Mouse (Mus musculus) neural tube, embryonic 14.5 days (tissue): ENCODE results near the gene Fbxo9. TPM values are rescaled to one million over a fixed set of nuclear protein-coding genes. Genes with fewer than 3 reads are reported as not detected.

Experiments
- ATAC-seq: fragments of 200-750 bp; cut with Nextera tagmentation; 2 replicates; pipeline ENCODE4 v1.8.0; 2017; ENCODE audit warnings: low read depth, mild to moderate bottlenecking, moderate TSS enrichment, moderate library complexity
- H3K27ac ChIP-seq: fragments of 300-500 bp; sonication (generic); 2 replicates; pipeline ENCODE4 v1.5.1; 2014; ENCODE audit warnings: low read depth, mild to moderate bottlenecking, control low read depth, low read length, moderate library complexity, mixed read lengths
- H3K27me3 ChIP-seq: fragments of 300-500 bp; sonication (generic); 2 replicates; pipeline ENCODE4 v1.6.1; 2014; ENCODE audit warnings: low read length; ENCODE audit not compliant: control insufficient read depth, insufficient read depth
- H3K36me3 ChIP-seq: fragments of 300-500 bp; sonication (generic); 2 replicates; pipeline ENCODE4 v1.6.1; 2014; ENCODE audit warnings: low read length, mixed read lengths; ENCODE audit not compliant: control insufficient read depth, insufficient read depth
- H3K4me1 ChIP-seq: fragments of 300-500 bp; sonication (generic); 2 replicates; pipeline ENCODE4 v1.6.1; 2014; ENCODE audit warnings: low read length; ENCODE audit not compliant: control insufficient read depth, insufficient read depth
- H3K4me2 ChIP-seq: fragments of 300-500 bp; sonication (generic); 2 replicates; pipeline ENCODE4 v1.6.1; 2014; ENCODE audit warnings: mild to moderate bottlenecking, low read depth, low read length, control low read depth
- H3K4me3 ChIP-seq: fragments of 300-500 bp; sonication (generic); 2 replicates; pipeline ENCODE4 v1.5.1; 2014; ENCODE audit warnings: low read depth, low read length, control low read depth, mixed read lengths
- H3K9ac ChIP-seq: fragments of 300-500 bp; sonication (generic); replicated peaks from 2 replicates; pipeline ENCODE4 v1.6.1; 2014; ENCODE audit warnings: low read depth, mild to moderate bottlenecking, control low read depth, low read length, mixed read lengths
- H3K9me3 ChIP-seq: fragments of 300-500 bp; sonication (generic); 2 replicates; pipeline ENCODE4 v1.6.1; 2016; ENCODE audit warnings: low read length; ENCODE audit not compliant: control insufficient read depth
- WGBS: fragments of 180-500 bp; shearing (Covaris S2); extraction: QIAGEN DNeasy Blood & Tissue Kit; methylation state at CpG from one replicate; pipeline ENCODE4 v1.1.7; 2014; 5-methylcytosine and 5-hydroxymethylcytosine counted together
- polyA plus RNA-seq: library from polyadenylated mRNA; unstranded; fragments of >200 nt; fragmentation: Nextera tagmentation; extraction: Ambion mirVana; gene quantifications from 2 replicates; pipeline ENCODE4 v1.2.1, GENCODE M21; 2014

The Fbxo9 gene
- polyA plus RNA-seq, 1 experiment from 2014 or later, result 94.7 TPM

DNA sequence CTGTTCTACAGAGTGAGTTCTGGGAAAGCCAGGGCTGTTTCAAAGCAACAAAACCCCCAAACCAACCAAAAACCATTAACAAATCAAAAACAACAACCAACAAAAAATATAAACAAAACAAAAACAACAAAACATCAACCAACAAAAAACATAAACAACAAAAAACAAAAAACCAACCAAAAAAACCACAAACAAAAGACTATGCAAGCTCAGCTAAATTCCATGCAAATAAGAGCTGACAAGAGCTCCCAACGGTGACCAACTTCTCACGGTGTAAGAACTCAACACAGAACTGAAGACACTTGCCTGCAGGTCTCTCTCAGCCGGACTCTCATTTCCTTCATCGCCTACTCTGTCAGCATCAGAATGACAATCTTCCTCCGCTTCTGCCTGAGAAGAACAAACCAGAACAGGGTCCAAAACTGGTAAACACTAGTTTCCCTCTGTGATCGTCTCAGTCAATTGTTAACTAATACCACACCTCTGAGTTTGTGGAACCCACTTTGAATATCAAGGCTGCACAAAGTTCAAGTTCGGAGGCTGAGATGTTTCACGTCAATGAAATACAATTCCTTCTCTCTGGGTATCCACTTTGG, 4.8 kb downstream of the Fbxo9 start:
- H3K27ac ChIP-seq, result no peak overlapping the region
- no peak overlapping the region for H3K4me3 ChIP-seq
- H3K4me1 ChIP-seq, result peaks cover 4% of the 10 kb centered on the region
- no peak for ATAC-seq
- no peak overlapping the region for H3K9ac ChIP-seq
- peaks cover 9% of the 10 kb centered on the region; the same call in 1 of the 2 replicates for H3K36me3 ChIP-seq
- WGBS, result 88% methylated on average over 8 of the region's 8 CpGs
- H3K27me3 ChIP-seq, result no peaks in the 10 kb centered on the region
- no peak overlapping the region for H3K4me2 ChIP-seq
- no peaks in the 10 kb centered on the region for H3K9me3 ChIP-seq

DNA sequence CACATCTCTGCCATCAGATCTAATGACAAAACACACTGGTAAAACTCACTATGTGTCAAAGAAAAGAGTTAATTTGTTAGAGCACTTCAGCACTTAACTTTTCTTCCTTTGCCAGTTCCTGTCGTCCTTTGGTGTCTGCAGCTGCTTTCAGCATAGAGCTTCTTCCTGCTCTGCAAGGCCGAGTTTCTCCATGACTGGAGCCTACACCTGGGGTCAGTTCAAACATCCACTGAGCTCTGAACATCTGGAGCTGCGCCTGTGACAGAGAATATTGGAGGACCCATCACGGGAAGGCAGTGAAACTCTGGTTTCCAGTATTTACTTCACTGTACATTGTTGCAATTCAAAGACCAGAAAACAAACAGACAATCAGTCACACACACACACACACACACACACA, 7.4 kb downstream of the Fbxo9 start:
- Histone ChIP-seq H3K27ac (no peak overlapping the region), H3K27me3 (no peaks in the 10 kb centered on the region), H3K4me3 (no peak overlapping the region), H3K9me3 (no peaks in the 10 kb centered on the region), H3K4me1 (no peaks in the 10 kb centered on the region; the same call in 1 of the 2 replicates), H3K9ac (no peak overlapping the region), H3K36me3 (peaks cover 33% of the 10 kb centered on the region), H3K4me2 (no peak overlapping the region)
- 77% methylated on average over 4 of the region's 4 CpGs for WGBS
- ATAC-seq, result no peak

DNA sequence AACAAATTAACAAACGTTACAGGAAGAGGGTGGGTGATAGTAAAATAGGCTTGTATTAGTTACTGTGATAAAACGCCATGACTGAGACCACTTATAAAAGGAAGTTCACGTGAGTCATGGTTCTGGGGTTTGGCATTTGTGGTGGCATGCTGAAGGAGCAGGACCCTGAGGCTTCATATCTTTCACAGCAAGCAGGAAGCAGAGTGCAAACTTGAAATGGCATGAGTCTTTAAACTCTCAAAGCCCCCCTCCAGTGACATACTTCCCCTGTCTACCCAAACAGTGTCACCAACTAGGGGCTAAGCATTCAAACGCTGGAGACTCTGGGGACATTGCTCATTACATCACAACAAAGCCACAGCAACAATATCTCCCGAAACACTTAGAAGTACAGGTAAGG, 7.9 kb downstream of the Fbxo9 start:
- peaks cover 35% of the 10 kb centered on the region for H3K36me3 ChIP-seq
- no peak overlapping the region for H3K27ac ChIP-seq
- no peaks in the 10 kb centered on the region for H3K27me3 ChIP-seq
- 87% methylated on average over 5 of the region's 5 CpGs for WGBS
- no peak for ATAC-seq
- no peaks in the 10 kb centered on the region for H3K9me3 ChIP-seq
- no peak overlapping the region for H3K4me3 ChIP-seq
- H3K4me2 ChIP-seq, result no peak overlapping the region
- no peaks in the 10 kb centered on the region; the same call in 1 of the 2 replicates for H3K4me1 ChIP-seq
- H3K9ac ChIP-seq, result no peak overlapping the region

DNA sequence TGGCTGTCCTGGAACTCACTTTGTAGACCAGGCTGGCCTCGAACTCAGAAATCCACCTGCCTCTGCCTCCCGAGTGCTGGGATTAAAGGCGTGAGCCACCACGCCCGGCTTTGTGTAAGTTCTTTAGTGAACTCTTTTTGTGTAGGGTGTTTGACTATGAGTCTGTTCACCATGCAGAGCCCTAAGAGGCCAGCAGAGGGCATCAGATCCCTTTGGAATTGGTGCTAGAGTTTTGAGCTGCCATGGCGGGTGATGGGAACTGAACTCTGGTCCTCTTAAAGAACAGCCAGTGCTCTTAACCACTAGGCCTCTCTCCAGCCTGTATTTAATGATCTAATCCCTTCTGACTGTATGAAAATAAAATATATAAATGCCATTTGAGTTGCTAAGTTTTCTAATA, 12.5 kb downstream of the Fbxo9 start:
- no peak overlapping the region for H3K9ac ChIP-seq
- H3K27ac ChIP-seq, result no peak overlapping the region
- peaks cover 59% of the 10 kb centered on the region for H3K36me3 ChIP-seq
- H3K9me3 ChIP-seq, result no peaks in the 10 kb centered on the region
- no peaks in the 10 kb centered on the region for H3K4me1 ChIP-seq
- WGBS, result 97% methylated on average over 6 of the region's 6 CpGs
- H3K4me2 ChIP-seq, result no peak overlapping the region
- ATAC-seq, result no peak
- H3K4me3 ChIP-seq, result no peak overlapping the region
- no peaks in the 10 kb centered on the region for H3K27me3 ChIP-seq

DNA sequence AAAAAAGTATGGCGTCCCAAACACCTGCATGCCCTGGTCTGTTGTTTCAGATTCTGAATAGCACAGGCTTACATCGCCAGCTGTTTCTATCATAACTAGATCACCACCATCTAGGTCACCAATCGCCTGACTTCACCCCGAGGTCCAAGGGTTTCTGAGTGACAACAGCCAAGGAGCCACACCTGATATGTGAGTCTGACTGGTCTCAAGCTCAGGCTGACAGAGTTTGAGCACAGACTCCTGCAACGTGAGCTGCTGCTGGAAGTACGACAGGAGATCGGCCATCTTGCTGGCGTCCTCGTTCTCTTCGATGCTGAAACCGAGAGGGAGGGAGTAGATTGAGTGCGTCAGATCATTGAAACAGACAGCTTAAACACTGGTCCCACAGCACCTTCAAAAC, 13.2 kb downstream of the Fbxo9 start:
- 96% methylated on average over 12 of the region's 12 CpGs for WGBS
- no peaks in the 10 kb centered on the region for H3K4me1 ChIP-seq
- H3K27me3 ChIP-seq, result no peaks in the 10 kb centered on the region
- no peaks in the 10 kb centered on the region for H3K9me3 ChIP-seq
- no peak overlapping the region for H3K4me3 ChIP-seq
- peaks cover 59% of the 10 kb centered on the region for H3K36me3 ChIP-seq
- no peak overlapping the region for H3K4me2 ChIP-seq
- no peak overlapping the region for H3K27ac ChIP-seq
- H3K9ac ChIP-seq, result no peak overlapping the region
- ATAC-seq, result no peak

DNA sequence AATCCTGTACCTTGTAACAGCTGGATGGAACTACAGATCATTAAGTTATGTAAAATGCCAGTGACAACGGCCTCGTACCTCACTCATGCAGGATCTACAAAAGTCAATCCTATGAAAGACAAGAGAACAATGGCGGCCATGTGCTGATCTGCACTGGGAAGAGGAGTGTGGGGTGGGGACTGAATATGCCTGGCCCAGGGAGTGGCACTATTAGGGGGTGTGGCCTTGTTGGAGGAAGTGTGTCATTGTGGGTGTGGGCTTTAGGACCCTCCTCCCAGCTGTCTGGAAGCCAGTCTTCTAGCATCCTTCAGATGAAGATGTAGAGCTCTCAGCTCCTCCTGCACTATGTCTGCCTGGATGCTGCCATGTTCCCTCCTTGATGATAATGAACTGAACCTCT, 18.3 kb downstream of the Fbxo9 start:
- Histone ChIP-seq H3K4me3 (no peak overlapping the region), H3K4me2 (no peak overlapping the region), H3K4me1 (no peaks in the 10 kb centered on the region), H3K27me3 (no peaks in the 10 kb centered on the region), H3K9ac (no peak overlapping the region), H3K27ac (no peak overlapping the region), H3K9me3 (no peaks in the 10 kb centered on the region), H3K36me3 (peaks cover 33% of the 10 kb centered on the region)
- WGBS, result 91% methylated on average over 3 of the region's 3 CpGs
- no peak for ATAC-seq

DNA sequence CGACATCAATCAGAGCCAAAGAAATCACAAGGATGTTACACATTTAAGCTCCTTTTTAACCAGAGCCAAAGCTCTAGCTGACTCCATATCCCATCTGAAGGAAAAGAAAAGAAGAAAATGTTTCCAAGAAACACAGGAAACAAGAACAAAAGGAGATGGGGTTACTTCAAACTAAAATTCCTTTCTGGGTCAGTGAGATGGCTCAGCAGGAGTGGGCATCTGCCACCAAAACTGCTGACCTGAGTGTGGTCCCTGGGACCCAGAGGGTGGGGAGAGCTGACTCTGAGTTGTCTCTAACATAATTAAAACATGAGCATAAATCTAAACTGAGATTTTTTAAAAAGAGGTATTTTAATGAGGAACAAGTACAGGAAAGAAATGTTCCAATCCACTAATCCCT, 19.0 kb downstream of the Fbxo9 start:
- H3K27me3 ChIP-seq, result no peaks in the 10 kb centered on the region
- WGBS, result 93% methylated on average over 1 of the region's 1 CpGs
- no peak overlapping the region for H3K4me3 ChIP-seq
- no peaks in the 10 kb centered on the region for H3K9me3 ChIP-seq
- H3K9ac ChIP-seq, result no peak overlapping the region
- H3K27ac ChIP-seq, result no peak overlapping the region
- no peak for ATAC-seq
- H3K4me2 ChIP-seq, result no peak overlapping the region
- H3K36me3 ChIP-seq, result peaks cover 33% of the 10 kb centered on the region
- no peaks in the 10 kb centered on the region for H3K4me1 ChIP-seq

DNA sequence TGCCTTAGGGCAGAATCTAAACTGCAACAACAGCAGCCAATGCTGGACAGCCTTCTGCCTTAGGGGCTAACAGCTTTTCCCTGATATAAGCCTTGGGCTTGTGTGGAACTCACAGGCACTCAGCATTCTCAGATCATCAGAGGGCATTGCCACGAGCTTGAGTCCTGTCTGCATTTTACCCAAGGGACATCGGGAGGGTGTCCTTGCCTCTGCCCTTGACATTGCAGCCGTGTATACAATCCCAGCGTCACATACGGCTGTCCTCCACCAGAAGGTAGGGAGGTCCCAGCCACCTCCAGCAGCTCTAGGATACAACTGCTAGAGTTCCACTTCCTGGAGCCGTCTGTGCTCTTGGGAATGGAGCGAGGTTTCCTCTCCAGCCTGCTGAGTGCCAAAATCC, 19.9 kb downstream of the Fbxo9 start:
- Histone ChIP-seq H3K9ac (no peak overlapping the region), H3K4me2 (no peak overlapping the region), H3K4me3 (no peak overlapping the region), H3K27ac (no peak overlapping the region), H3K4me1 (no peaks in the 10 kb centered on the region), H3K27me3 (no peaks in the 10 kb centered on the region), H3K9me3 (no peaks in the 10 kb centered on the region), H3K36me3 (peaks cover 39% of the 10 kb centered on the region)
- 82% methylated on average over 7 of the region's 7 CpGs for WGBS
- no peak for ATAC-seq

DNA sequence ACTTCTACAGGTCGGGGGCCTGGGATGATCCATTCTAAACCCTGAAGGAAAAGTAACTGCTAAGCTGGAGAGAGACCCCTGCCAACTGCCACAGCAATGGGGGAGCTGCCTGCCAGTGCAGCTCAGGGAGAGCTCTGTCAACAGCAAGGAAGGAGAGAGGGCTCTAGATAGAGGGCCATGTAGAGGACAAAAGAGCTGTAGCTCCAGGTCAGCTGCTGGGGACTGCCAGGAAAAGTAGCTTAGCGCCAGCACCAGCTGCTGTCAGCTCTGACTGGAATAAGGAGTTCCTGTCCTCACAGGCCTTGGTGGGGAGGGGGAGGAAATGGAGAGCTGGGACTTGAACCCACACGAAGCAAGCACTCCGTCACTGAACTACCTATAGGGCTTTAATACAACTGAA, 20.3 kb downstream of the Fbxo9 start:
- H3K4me3 ChIP-seq, result no peak overlapping the region
- H3K4me1 ChIP-seq, result no peaks in the 10 kb centered on the region
- no peak overlapping the region for H3K27ac ChIP-seq
- H3K9ac ChIP-seq, result no peak overlapping the region
- H3K4me2 ChIP-seq, result no peak overlapping the region
- H3K36me3 ChIP-seq, result peaks cover 40% of the 10 kb centered on the region
- ATAC-seq, result no peak
- no peaks in the 10 kb centered on the region for H3K9me3 ChIP-seq
- WGBS, result 85% methylated on average over 4 of the region's 4 CpGs
- no peaks in the 10 kb centered on the region for H3K27me3 ChIP-seq
